8 mouse cellular contexts compared by ENCODE assay signal in genomic region chr8:95702480-95703446, GRCm38 (mm10). TPM values are rescaled to one million over a fixed set of nuclear protein-coding genes. Genes with fewer than 3 reads are reported as not detected.
DNase-seq lines count a peak whose midpoint lies in the region; ATAC-seq and TF ChIP-seq lines count a peak whose summit lies in the region.

No protein-coding gene starts in this region.

- in situ Hi-C loops in Patski (cut with MboI; ENCODE audit: low pct_unique_long_range_greater_than_20kb) = no loop called here

- CTCF ChIA-PET in Patski (lab: Charles Lee) = interaction anchor here (0.9 to 2.1 kb wide), 2 partner anchors 9 to 103 kb away, joined by 3 to 7 read pairs; no protein-coding TSS in a partner anchor

- H3K4me3 ChIP-seq in hindbrain, embryonic 12.5 days = peak overlapping the region; percentile 65
- peak overlapping the region; percentile 51 for H3K4me3 ChIP-seq in lung, embryonic 16.5 days (ENCODE audit: low read length)

- peak overlapping the region; percentile 78 for H3K27ac ChIP-seq in hindbrain, embryonic 12.5 days
- no peak overlapping the region for H3K27ac ChIP-seq in lung, embryonic 16.5 days (ENCODE audit: low read length)

- H3K4me2 ChIP-seq in hindbrain, embryonic 12.5 days (replicated peaks) = peak overlapping the region; percentile 89
- peak overlapping the region; percentile 74 for H3K4me2 ChIP-seq in lung, embryonic 16.5 days (ENCODE audit: low read depth, low read length)

- POLR2A ChIA-PET in Patski (lab: Charles Lee) = interaction anchor here (0.5 kb wide), 1 partner anchor 54 kb away, joined by 3 read pairs; no protein-coding TSS in a partner anchor

- H3K27me3 ChIP-seq in Patski = peaks cover 31% of the 10 kb centered on the region
- H3K27me3 ChIP-seq in hindbrain, embryonic 12.5 days = peaks cover 6% of the 10 kb centered on the region; the same call in 1 of the 2 replicates
- H3K27me3 ChIP-seq in lung, embryonic 16.5 days (ENCODE audit: control insufficient read depth, insufficient read depth, low read depth, low read length) = peaks cover 4% of the 10 kb centered on the region; the same call in 1 of the 2 replicates

- DNase-seq in Patski (ENCODE audit: low read depth, low spot score) = peak; percentile 35
- peak; percentile 92 to 94 for DNase-seq in cerebellum, postnatal 14 days
- DNase-seq in frontal cortex, postnatal 14 days (ENCODE audit: low spot score in 2 of 2) = peak; percentile 89 to 91
- peak; percentile 84 to 90 for DNase-seq in layer of hippocampus, postnatal 10 days (ENCODE audit: low spot score in 2 of 2)
- DNase-seq in ovary, postnatal 10 days (ENCODE audit: low spot score) = peak; percentile 46
- DNase-seq in thymus, postnatal 25 days = peak; percentile 85

- no peaks in the 10 kb centered on the region for H3K9me3 ChIP-seq in hindbrain, embryonic 12.5 days (replicated peaks)
- H3K9me3 ChIP-seq in lung, embryonic 16.5 days (ENCODE audit: control insufficient read depth, low read length) = no peaks in the 10 kb centered on the region

- H3K36me3 ChIP-seq in hindbrain, embryonic 12.5 days = peaks cover 14% of the 10 kb centered on the region
- H3K36me3 ChIP-seq in lung, embryonic 16.5 days (ENCODE audit: control insufficient read depth, insufficient read depth, low read length) = no peaks in the 10 kb centered on the region

- no peak for TF ChIP-seq CTCF in Patski (IDR thresholded peaks at IDR 0.05)

- peak; percentile 97 for ATAC-seq in Patski
- peak; percentile 92 for ATAC-seq in hindbrain, embryonic 12.5 days (ENCODE audit: low FRiP score)
- peak; percentile 96 for ATAC-seq in lung, embryonic 16.5 days (ENCODE audit: low read depth)

- peaks cover 38% of the 10 kb centered on the region for H3K4me1 ChIP-seq in hindbrain, embryonic 12.5 days
- H3K4me1 ChIP-seq in lung, embryonic 16.5 days (replicated peaks; ENCODE audit: control insufficient read depth, insufficient read depth, low read length) = peaks cover 11% of the 10 kb centered on the region

- WGBS in hindbrain, embryonic 12.5 days = 3% methylated on average over 34 of the region's 34 CpGs
- 2% methylated on average over 34 of the region's 34 CpGs for WGBS in lung, embryonic 16.5 days

- H3K9ac ChIP-seq in hindbrain, embryonic 12.5 days = peak overlapping the region; percentile 78
- peak overlapping the region; percentile 52 for H3K9ac ChIP-seq in lung, embryonic 16.5 days (ENCODE audit: low read length)

RNA-seq across cellular contexts. Expression of gene Setd6, which starts 12.9 kb away (rescaled TPM):
- 36.3 TPM for polyA plus RNA-seq in Patski (2021)
- polyA plus RNA-seq in hindbrain, embryonic 12.5 days (2016; fragmentation: Nextera tagmentation; extraction: Ambion mirVana) = 20.1 and 21.9 TPM in 2 replicates
- total RNA-seq in layer of hippocampus, postnatal 10 days (2021) = 10 to 100 TPM; 21.7 to 27.4 TPM
- 14.3 and 15.9 TPM in 2 replicates for polyA plus RNA-seq in lung, embryonic 16.5 days (2015; fragmentation: Nextera tagmentation; extraction: Ambion mirVana)

RNA-seq across cellular contexts. Expression of gene Ndrg4, which starts 26.0 kb away (rescaled TPM):
- 26.6 TPM for polyA plus RNA-seq in Patski (2021)
- 97.1 and 99.0 TPM in 2 replicates for polyA plus RNA-seq in hindbrain, embryonic 12.5 days (2016; fragmentation: Nextera tagmentation; extraction: Ambion mirVana)
- total RNA-seq in layer of hippocampus, postnatal 10 days (2021) = 1,000 to 10,000 TPM; 1,214 to 1,219 TPM
- 19.8 and 21.1 TPM in 2 replicates for polyA plus RNA-seq in lung, embryonic 16.5 days (2015; fragmentation: Nextera tagmentation; extraction: Ambion mirVana)

Comparison
In these comparisons a context has a peak if more than half of its experiments do, and no peak if none do; other contexts are left out.
1. DNase-seq: peak in every context shown above with its lines; median percentile 93 in cerebellum, postnatal 14 days; 90 in frontal cortex, postnatal 14 days; 87 in layer of hippocampus, postnatal 10 days; 85 in thymus, postnatal 25 days; 46 in ovary, postnatal 10 days; 35 in Patski.